Mouse (Mus musculus) ES-Bruce4 (cell line): ENCODE data around the gene Tfcp2l1.

ENCODE experiments used
- CTCF ChIP-seq: IDR thresholded peaks from one replicate; pipeline ENCODE4 v1.8.1; 2011; ENCODE audit warnings: low read depth, low read length
- EP300 ChIP-seq: IDR thresholded peaks from 2 replicates; pipeline ENCODE4 v1.6.1; 2011; ENCODE audit warnings: low read depth, low read length; ENCODE audit not compliant: insufficient read depth
- POLR2A ChIP-seq: IDR thresholded peaks from one replicate; pipeline ENCODE4 v1.8.1; 2011; ENCODE audit warnings: low read length; ENCODE audit not compliant: insufficient read depth

DNA sequence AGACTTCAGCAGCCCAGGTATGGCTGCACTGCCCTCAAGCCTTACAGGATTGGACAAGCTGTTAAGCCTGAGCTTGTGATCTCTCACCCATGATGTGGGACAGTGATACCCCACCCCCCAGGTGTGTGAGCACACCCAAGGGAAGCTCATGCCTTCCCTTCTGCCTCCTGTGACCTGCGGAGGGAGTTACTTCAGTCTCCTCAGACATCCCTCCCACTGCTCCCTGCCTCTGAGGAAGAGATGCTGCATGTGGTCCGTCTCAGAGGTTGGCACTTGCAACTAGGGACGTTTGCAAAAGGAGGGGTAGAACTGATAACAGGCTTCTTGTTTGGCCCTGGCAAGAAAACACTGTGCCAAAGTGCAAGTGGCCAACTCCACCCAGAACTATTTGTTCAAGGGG is 4.9 kb upstream of the Tfcp2l1 start:
- TF ChIP-seq CTCF (no peak), EP300 (no peak), POLR2A (no peak)
